Mouse (Mus musculus): ENCODE data around the gene Fgfr2.

Fgfr2 gene

GRCm38 (mm10) chr7:130664629-130665028, 2458.5 kb downstream of the Fgfr2 start:
- no peak for DNase-seq

DNA sequence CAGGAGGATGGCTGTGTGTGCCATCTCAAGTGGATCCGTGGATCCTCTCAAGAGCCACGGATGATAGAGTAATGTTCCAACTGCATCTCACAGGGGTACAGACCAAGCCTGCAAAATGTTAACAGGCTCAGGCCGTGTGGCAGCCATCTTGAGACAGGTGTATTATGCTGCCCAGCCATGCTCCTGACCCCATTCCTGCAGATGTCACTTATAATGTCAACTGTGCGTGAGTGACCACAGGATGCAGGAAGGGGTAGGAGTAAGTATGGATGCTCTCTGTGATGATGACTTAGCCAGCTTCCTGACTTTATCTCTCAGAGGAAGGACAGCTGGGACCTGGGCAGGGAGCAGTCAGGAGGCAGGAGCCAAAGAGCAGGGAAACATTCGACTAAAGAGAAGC, 2459.1 kb downstream of the Fgfr2 start:
- no peak for DNase-seq

DNA sequence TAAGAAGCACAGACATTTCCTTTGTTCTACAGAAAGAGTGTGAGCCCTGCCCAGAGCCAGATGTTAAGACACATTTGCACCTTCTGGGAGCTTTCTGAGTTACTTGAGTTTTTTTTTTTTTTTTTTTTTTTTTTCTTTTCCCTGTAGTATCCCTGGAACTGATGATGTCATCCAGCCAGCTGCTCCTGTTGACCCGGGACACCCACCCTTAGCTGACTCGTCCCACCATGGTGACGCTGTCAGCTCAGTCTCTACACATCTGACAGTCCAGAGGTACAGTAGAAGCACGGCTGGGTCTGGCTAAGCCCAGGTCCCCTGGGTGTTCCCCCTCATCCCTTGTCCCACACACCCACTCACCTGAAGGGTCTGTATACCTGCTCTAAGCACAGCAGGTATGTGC, 2460.3 kb downstream of the Fgfr2 start:
- DNase-seq = no peak

- DNase-seq = no peak
Observed at GRCm38 (mm10) chr7:130662250-130662649, 2460.9 kb downstream of the Fgfr2 start.

- no peak for DNase-seq
Observed at GRCm38 (mm10) chr7:130659129-130659528, 2464.0 kb downstream of the Fgfr2 start.

DNA sequence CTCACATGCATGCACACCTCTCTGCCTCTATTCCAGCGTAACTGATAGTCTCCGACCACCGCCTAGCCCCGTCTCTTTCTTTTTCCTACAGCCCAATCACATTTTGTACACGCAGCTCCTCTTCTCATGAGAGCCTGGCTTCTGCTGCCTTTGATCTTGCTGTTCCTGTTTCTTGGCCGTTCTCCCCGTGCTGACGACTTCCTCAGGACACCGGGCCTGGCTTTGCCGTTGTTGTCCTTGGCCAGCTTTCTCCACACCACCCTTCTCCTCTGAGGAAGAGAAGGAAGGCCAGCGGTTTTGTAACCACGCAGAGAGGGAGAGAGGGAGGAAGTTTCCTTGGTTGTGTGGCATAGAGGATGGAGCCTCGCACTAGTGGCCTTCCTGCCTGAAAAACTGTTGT, 2465.4 kb downstream of the Fgfr2 start:
- peak; percentile 73 for DNase-seq

DNA sequence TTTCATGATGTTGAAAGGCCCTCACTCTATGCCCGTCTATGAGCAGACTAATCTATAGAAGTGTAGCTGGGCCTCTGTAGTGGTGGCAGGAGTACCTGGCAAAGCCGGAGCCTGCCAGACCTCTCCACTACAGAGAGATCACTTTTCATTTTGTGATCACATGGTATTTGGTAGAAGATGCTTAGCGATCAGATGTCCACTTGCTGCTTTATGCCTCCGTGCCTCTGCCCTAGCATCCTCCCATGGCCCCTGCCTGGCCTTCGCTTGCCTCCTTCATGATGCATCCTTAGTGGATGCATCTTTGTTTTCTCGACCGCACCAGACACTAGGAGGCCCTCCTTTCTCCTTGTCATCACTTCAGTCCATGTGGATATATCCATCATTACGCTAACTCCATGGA, 2466.2 kb downstream of the Fgfr2 start:
- no peak for DNase-seq

GRCm38 (mm10) chr7:130654562-130654961, 2468.6 kb downstream of the Fgfr2 start:
- DNase-seq = peak; percentile 45

GRCm38 (mm10) chr7:130653036-130653555, 2470.1 kb downstream of the Fgfr2 start:
- no peak for DNase-seq

DNA sequence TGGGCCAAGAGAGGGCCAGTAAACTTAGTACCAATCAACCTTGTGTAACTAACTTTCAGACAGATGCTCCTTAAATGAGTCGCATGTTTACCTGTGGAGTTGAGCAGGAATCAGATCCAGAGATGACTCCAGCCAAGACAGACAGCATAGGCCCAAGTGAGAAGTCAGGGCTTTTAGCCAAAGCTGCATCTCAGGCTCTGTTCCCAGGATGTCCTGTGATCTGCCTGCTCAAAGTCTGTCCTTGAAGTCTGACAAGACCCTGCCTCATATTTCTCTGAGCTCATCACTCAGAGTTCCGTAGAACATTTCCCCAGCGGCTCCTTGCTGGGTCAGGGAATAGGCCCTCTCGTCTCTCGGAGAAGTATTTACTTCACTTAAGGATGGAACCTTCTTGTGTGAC, 2472.5 kb downstream of the Fgfr2 start:
- DNase-seq = no peak

DNA sequence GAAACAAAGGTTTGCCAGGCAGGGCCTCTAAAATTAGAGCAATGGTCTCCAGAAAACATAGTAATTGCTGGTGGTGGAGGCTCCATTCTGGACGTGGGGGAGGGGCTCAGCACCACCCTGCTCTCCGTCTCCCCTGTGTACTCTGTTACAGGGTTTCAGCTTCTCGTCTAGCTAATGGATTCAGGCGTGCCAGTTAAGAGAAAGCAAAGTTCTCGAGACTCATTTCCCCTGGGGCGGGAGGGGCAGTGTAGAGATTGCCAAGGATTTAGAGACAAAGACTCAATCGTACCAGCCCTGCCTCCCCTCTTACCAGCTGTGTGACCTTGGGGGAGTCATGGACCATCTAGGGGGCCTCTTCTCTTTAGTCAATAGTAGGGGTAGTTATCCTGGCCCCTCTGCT, 2473.9 kb downstream of the Fgfr2 start:
- peak; percentile 29 for DNase-seq

DNA sequence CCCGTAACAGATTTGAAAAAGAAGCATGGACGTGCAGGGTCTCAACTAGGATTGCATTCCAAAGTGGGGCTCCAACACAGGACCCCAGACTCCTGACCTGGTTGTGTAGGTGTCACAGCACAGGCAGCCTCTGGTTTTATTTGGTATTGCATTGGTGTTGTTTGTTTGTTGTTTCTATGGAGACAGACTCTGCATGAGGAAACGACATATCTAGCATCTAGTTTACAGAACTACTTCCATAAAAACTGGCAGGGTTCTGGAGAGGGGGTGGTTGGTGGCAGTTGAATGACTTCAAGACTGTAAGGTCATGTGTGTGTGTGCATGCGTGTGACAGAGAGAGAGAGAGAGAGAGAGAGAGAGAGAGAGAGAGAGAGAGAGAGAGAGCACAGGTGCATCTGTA, 2475.1 kb downstream of the Fgfr2 start:
- DNase-seq = peak; percentile 51

DNA sequence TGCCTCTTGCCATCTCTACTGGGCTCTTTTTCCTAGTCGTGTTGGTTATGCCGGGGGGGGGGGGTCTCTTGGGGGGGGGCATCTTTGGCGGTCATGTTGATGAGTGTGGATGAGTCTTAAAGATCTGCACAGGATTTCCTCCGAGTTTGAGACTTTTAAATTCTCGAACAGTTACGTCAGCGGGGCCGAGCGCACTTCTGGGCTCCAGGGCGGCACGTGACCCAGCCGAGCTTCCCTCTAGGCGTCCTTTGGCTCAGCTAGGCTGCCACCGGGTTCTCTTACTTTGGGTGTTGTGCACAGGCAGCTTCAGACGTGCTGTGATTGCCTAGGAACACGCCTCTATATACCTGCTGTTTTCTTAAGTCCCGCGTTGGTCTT, 2476.4 kb downstream of the Fgfr2 start:
- peak; percentile 90 for DNase-seq

- DNase-seq = peak; percentile 87
Observed at GRCm38 (mm10) chr7:130645994-130646761, 2477.0 kb downstream of the Fgfr2 start.

GRCm38 (mm10) chr7:130645332-130645993, 2477.7 kb downstream of the Fgfr2 start:
- DNase-seq = no peak

- peak; percentile 66 for DNase-seq
Observed at GRCm38 (mm10) chr7:130640681-130641080, 2482.5 kb downstream of the Fgfr2 start.

DNA sequence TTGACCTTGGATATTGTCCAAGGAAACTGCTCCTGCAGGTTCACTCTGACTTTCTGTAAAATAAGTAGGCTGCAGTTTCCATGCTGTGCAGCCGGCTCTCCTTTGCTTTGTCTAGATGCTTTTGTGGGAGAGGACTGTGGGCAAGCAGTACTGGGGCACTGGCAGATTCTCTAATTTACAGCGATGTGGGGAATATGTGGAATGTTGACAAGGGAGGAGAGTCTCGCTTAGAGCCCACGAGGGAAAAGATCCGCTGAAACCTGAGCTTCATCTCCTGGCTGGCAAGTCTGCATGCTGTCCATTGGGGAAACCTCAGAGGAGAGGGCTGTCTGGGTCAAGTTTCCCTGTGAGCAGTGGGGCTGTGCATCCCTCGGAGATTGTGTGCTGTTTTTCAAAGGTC, 2485.3 kb downstream of the Fgfr2 start:
- DNase-seq = no peak

GRCm38 (mm10) chr7:130636902-130637301, 2486.2 kb downstream of the Fgfr2 start:
- no peak for DNase-seq

- no peak for DNase-seq
Observed at GRCm38 (mm10) chr7:130636274-130636673, 2486.9 kb downstream of the Fgfr2 start.

DNA sequence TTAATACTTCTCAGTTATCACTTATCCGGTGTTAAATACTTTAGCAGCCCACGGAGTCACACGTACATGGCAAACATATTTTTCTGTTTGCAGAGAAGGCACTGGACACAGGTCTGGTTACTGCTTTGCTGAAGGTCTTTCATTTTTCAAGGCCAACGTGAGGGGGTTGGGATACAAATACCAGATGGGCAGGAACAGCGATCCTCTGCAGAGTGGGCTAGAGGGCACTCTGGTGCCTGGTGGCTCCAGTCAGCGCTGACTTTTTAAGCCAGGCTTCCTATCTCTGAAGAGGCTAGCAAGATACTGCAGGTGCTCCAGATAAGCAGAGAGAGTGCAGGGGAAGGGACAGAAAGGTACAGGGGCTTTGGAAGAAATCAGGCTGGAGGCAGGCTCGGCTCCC, 2487.9 kb downstream of the Fgfr2 start:
- no peak for DNase-seq

- DNase-seq = no peak
Observed at GRCm38 (mm10) chr7:130634259-130634871, 2488.8 kb downstream of the Fgfr2 start.

- DNase-seq = no peak
Observed at GRCm38 (mm10) chr7:130632379-130632732, 2490.8 kb downstream of the Fgfr2 start.

- DNase-seq = peak; percentile 55
Observed at GRCm38 (mm10) chr7:130631553-130632378, 2491.4 kb downstream of the Fgfr2 start.

Measured in lung, postnatal 10 days (tissue).